Mouse (Mus musculus) erythroblast, embryonic 14.5 days (primary cell): ENCODE measurements around the gene Spata7. TPM values are rescaled to one million over a fixed set of nuclear protein-coding genes. Genes with fewer than 3 reads are reported as not detected.

Experiments used
- H3K27me3 ChIP-seq: 2 replicates; pipeline ENCODE4 v1.6.1; 2012; ENCODE audit warnings: inconsistent platforms; ENCODE audit not compliant: control insufficient read depth
- H3K36me3 ChIP-seq: 2 replicates; pipeline ENCODE4 v1.6.1; 2012; ENCODE audit warnings: mild to moderate bottlenecking, inconsistent platforms; ENCODE audit not compliant: control insufficient read depth
- H3K4me1 ChIP-seq: 2 replicates; pipeline ENCODE4 v1.6.1; 2012; ENCODE audit warnings: inconsistent platforms; ENCODE audit not compliant: control insufficient read depth
- H3K4me3 ChIP-seq: replicated peaks from 2 replicates; pipeline ENCODE3; 2012; ENCODE audit warnings: moderate library complexity, mild to moderate bottlenecking, inconsistent platforms
- H3K9me3 ChIP-seq: 2 replicates; pipeline ENCODE4 v1.6.1; 2012; ENCODE audit warnings: low read length, inconsistent platforms, mixed read lengths; ENCODE audit not compliant: control insufficient read depth
- GATA1 ChIP-seq: IDR thresholded peaks from 2 replicates; pipeline ENCODE4 v1.6.1; 2012; ENCODE audit warnings: low read length, inconsistent platforms, mixed read lengths
- TAL1 ChIP-seq: IDR thresholded peaks from 3 replicates; pipeline ENCODE4 v1.6.1; 2012; ENCODE audit warnings: low read length, inconsistent platforms, mixed read lengths
- polyA plus RNA-seq: library from polyadenylated mRNA; stranded (reverse); fragments of >175 nt; gene quantifications from 2 replicates; pipeline ENCODE4 v1.2.3, GENCODE M21; 2012

Gene Spata7
- 0.03 and 0.08 TPM in 2 replicates for polyA plus RNA-seq

DNA sequence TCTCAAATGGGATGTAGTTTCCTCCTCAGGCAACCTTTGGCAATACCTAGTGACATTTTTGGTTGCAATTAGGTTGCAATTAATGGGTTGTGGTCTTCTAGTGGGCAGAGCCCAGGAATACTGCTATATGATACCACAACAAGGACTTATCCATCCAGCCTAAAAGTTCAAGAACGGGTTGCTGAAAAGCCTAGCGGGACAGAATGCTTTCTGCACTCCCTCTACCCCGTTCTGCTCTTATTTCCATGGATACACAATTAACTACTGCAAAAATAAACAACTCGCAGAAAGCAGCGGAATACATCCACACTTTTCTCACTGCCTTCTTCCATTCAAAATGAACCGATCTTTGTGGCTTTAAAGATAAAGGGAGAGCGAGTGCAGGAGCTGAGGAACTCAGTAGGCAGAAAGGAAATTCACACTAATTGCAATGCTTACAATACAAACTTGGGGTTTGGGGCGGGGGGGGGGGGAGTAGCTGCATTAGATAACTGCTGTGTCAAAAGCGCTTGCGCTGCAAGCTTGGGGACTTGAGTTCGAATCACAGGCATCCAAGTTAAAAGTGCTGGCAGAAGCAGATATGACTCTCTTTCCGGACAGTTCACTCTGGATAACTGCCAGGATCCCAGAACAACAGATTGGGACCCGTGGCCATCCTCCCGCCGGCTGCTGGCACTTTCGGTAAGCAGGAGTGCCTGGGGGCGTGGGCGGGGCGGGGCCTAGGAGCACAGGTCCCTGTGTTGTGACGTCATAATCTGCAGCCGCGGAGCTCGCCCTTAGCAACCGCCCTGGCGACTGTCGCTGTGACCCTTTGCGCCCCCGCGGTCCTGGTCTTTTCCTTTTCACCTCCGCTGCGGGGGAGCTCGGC is at the start of gene Spata7:
TSS of gene Spata7 (plus strand) at position 766 of the 868 bp plus-strand sequence.
- peaks cover 4% of the 10 kb centered on the region; the same call in 1 of the 2 replicates for H3K9me3 ChIP-seq
- H3K4me3 ChIP-seq, result peak within 1 kb of the TSS; percentile 89
- no peaks in the 10 kb centered on the region for H3K27me3 ChIP-seq
- H3K36me3 ChIP-seq, result no peaks in the 10 kb centered on the region
- peaks cover 17% of the 10 kb centered on the region for H3K4me1 ChIP-seq
- TF ChIP-seq TAL1 (no peak), GATA1 (no peak)

DNA sequence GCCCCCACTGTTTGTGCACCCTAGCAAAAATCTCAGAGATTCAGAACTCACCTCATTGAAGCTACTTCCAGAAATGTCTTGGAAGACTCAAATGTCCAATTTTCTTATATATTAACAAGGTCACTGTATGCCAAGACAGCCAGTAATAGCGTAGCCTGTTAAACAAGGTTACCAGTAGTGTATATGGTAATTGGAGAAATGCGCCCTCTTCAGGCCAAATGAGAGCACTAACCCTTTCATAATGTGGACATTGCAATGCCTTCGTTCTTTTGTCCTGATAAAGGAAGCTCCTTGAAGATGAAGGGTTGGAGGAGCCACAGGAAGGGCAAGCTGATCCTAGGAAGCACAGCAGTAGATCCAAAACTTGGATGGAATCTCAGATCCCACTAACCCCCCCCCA is 42.7 kb upstream of the Spata7 start:
- Histone ChIP-seq H3K4me1 (no peaks in the 10 kb centered on the region), H3K9me3 (no peaks in the 10 kb centered on the region)
- TF ChIP-seq GATA1 (no peak; the same call in 1 of the 2 replicates), TAL1 (no peak)

DNA sequence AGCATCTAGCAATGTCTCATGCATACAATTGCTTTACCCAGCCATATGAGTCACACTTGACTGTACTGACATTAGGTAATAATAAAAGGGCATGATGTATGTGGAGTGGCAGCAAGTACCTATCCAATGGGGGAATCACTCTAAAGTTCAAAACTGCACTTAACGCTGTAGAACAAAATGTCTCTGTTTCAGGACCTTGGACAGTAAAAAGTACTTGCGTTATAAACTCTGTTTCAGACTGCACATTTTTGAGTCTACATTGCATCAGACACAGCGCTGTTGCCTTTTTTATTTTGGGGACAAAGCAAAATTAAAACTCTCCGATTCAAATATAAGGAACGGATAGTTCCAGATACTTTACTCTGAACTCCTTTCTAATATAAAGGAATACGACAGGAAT is 39.4 kb upstream of the Spata7 start:
- Histone ChIP-seq H3K27me3 (no peaks in the 10 kb centered on the region), H3K9me3 (peaks cover 6% of the 10 kb centered on the region; the same call in 1 of the 2 replicates), H3K4me3 (no peak overlapping the region), H3K4me1 (no peaks in the 10 kb centered on the region), H3K36me3 (no peaks in the 10 kb centered on the region)
- TF ChIP-seq GATA1 (no peak), TAL1 (no peak)

More for the DNA sequence above, 42.7 kb upstream of the Spata7 start:
- Histone ChIP-seq H3K36me3 (no peaks in the 10 kb centered on the region), H3K27me3 (no peaks in the 10 kb centered on the region), H3K4me3 (no peak overlapping the region)

DNA sequence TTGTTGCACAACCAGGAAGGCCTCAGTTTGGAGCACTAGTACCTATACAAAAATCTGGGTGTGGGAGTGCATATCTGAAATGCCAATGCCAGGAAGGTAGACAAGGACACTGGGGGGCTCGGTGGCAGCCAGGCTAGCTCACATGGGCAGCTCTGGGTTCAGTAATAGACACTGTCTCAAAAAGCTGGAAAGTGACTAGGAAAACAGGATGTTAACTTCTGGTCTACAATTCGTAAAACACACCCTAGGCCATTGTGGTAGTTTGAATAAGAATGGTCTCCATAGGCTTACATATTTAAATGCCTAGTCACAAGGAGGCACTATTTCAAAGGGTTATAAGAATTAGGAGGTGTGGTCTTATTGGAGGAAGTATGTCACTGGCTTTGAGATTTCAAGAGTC is 36.9 kb upstream of the Spata7 start:
- no peak for TF ChIP-seq GATA1
- no peak for TF ChIP-seq TAL1
- Histone ChIP-seq H3K36me3 (no peaks in the 10 kb centered on the region), H3K4me3 (no peak overlapping the region), H3K27me3 (no peaks in the 10 kb centered on the region), H3K9me3 (peaks cover 8% of the 10 kb centered on the region), H3K4me1 (no peaks in the 10 kb centered on the region)

DNA sequence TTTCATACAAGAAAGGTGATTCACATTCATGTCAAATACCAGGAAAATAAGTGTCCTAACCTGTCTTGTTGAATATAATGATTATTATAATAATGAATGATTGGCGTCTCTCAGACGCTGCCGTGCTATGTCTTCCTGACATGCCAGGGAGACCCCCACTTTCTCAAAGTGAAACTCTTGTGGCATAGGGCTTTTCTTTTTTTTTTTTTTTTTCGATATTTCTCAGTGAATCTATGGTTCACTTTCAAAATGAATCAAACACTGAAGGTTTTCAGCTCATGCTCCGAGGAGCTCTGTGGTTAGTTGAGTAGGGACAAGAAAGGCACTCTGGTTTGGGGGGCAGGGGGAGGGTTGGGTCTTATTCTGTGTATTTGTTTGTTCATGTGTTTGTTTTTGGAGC is 27.1 kb upstream of the Spata7 start:
- H3K9me3 ChIP-seq, result peaks cover 5% of the 10 kb centered on the region; the same call in 1 of the 2 replicates
- H3K27me3 ChIP-seq, result no peaks in the 10 kb centered on the region
- no peaks in the 10 kb centered on the region for H3K36me3 ChIP-seq
- no peaks in the 10 kb centered on the region for H3K4me1 ChIP-seq
- H3K4me3 ChIP-seq, result no peak overlapping the region
- TF ChIP-seq TAL1 (no peak), GATA1 (no peak)

DNA sequence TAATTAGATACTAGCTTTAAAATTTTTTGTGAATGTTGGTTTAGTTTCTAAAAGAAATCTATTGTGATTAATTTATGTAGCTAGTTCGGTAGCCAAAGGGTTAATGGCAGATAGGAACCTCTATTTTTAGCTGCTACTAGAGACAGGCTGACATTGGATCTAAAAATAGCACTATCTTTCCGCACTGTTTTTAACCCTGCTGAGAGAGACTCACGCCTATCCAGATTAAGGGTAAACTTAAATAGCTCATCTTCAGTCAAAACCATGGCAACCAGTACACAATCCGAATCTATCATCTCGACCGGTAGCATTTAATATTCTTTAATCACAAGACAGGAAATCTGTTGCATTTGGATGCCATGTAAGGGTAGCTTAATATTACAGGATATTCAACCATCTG is 25.8 kb upstream of the Spata7 start:
- Histone ChIP-seq H3K36me3 (no peaks in the 10 kb centered on the region), H3K4me1 (no peaks in the 10 kb centered on the region), H3K4me3 (no peak overlapping the region), H3K9me3 (peaks cover 2% of the 10 kb centered on the region; the same call in 1 of the 2 replicates), H3K27me3 (no peaks in the 10 kb centered on the region)
- no peak for TF ChIP-seq GATA1
- TF ChIP-seq TAL1, result no peak

DNA sequence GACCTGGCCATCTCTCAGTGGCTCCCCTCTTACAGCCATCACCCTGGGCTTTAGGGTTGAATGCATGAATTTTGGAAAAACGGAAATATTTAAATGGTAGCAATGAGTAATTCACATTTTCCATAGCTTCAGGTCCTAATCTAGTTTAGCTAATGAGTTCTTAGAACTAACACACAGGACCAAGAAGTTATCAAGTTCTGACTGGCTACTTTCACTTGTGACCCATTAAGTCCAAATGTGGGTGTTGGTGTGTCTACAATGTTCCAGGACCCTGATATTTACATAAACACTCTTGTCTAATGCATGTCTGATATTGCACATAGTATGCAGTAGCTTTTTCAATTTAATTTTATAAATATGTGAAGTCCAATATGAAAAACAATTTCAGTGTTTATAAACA is 22.7 kb upstream of the Spata7 start:
- H3K4me3 ChIP-seq, result no peak overlapping the region
- no peak for TF ChIP-seq TAL1
- no peak for TF ChIP-seq GATA1
- H3K27me3 ChIP-seq, result no peaks in the 10 kb centered on the region
- H3K36me3 ChIP-seq, result no peaks in the 10 kb centered on the region
- H3K4me1 ChIP-seq, result no peaks in the 10 kb centered on the region
- H3K9me3 ChIP-seq, result no peaks in the 10 kb centered on the region

DNA sequence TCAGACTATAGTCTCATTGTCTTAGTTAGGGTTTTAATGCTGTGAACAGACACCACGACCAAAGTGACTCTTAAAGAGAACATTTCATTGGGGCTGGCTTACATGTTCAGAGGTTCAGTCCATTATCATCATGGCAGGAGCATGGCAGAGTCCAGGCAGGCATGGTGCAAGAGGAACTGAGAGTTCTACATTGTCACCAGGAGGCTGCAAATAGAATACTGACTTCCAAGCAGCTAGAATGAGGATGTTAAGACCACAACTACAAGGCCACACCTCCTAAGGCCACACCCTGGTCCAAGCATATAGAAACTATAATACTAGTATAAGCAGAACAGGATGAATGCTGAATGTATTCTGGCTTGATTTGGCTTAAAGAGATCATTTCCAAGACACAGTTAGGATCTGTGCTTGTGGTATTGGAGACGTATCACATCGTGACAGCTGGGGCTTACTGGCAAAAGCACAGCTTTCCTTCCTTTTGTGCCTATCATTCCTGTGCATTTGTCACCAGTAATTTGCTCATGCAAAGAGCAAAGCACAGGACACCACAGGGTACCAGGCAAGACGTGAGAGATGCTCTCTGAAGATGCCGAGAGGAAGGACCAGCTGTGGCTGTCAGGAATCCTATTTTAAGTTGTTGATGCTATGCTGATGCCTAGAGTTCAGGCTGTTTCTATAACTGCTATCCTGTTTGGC is 21.2 kb upstream of the Spata7 start:
- no peak for TF ChIP-seq TAL1
- TF ChIP-seq GATA1, result no peak
- Histone ChIP-seq H3K4me1 (no peaks in the 10 kb centered on the region), H3K9me3 (no peaks in the 10 kb centered on the region), H3K4me3 (no peak overlapping the region), H3K36me3 (no peaks in the 10 kb centered on the region), H3K27me3 (no peaks in the 10 kb centered on the region)

DNA sequence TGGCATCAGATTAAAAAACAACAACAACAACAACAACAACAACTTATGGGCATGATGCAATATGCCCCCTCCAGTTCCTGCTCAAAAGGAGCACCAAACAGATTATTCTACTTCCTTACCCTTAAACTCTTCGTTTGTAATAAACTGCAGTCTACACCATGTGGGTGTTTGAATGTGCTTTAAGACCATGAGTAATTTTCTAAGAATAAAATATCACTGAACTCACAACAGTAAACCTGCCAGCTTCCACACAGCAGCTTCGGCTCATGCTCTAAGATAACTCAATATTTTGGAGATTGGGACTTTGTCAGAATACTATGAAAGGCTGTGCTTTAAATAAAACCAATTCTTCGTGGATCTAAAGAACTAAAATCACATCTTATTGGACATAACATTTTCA is 17.6 kb upstream of the Spata7 start:
- no peak for TF ChIP-seq GATA1
- TF ChIP-seq TAL1, result no peak
- Histone ChIP-seq H3K9me3 (no peaks in the 10 kb centered on the region), H3K4me3 (no peak overlapping the region), H3K4me1 (no peaks in the 10 kb centered on the region), H3K27me3 (no peaks in the 10 kb centered on the region), H3K36me3 (no peaks in the 10 kb centered on the region)
